Mouse (Mus musculus) intestine, embryonic 16.5 days (tissue): ENCODE measurements around the gene Immt. TPM values are rescaled to one million over a fixed set of nuclear protein-coding genes. Genes with fewer than 3 reads are reported as not detected.
"Not testable (repeated sequence)": the region's sequence is repeated elsewhere in the genome, so short reads cannot be mapped to it uniquely, and the experiment has no call there.

ENCODE experiments used
- ATAC-seq: fragments of 200-750 bp; cut with Nextera tagmentation; 2 replicates; pipeline ENCODE4 v1.8.0; 2017; ENCODE audit warnings: moderate TSS enrichment, moderate library complexity
- H3K27ac ChIP-seq: fragments of 300-500 bp; sonication (generic); 2 replicates; pipeline ENCODE4 v1.5.1; 2014; ENCODE audit warnings: mild to moderate bottlenecking, low read length
- H3K27me3 ChIP-seq: fragments of 300-500 bp; sonication (generic); replicated peaks from 2 replicates; pipeline ENCODE4 v1.6.1; 2014; ENCODE audit warnings: low read length, control low read depth, mixed read lengths; ENCODE audit not compliant: control insufficient read depth, insufficient read depth
- H3K36me3 ChIP-seq: fragments of 300-500 bp; sonication (generic); 2 replicates; pipeline ENCODE4 v1.6.1; 2014; ENCODE audit warnings: low read length, control low read depth; ENCODE audit not compliant: control insufficient read depth, insufficient read depth
- H3K4me1 ChIP-seq: fragments of 300-500 bp; sonication (generic); 2 replicates; pipeline ENCODE4 v1.6.1; 2014; ENCODE audit warnings: low read length, control low read depth, mixed read lengths; ENCODE audit not compliant: control insufficient read depth, insufficient read depth
- H3K4me2 ChIP-seq: fragments of 300-500 bp; sonication (generic); 2 replicates; pipeline ENCODE4 v1.6.1; 2014; ENCODE audit warnings: low read depth, low read length, control low read depth
- H3K4me3 ChIP-seq: fragments of 300-500 bp; sonication (generic); 2 replicates; pipeline ENCODE4 v1.5.1; 2014; ENCODE audit warnings: mild to moderate bottlenecking, low read length
- H3K9ac ChIP-seq: fragments of 300-500 bp; sonication (generic); 2 replicates; pipeline ENCODE4 v1.6.1; 2014; ENCODE audit warnings: low read depth, low read length
- H3K9me3 ChIP-seq: fragments of 300-500 bp; sonication (generic); 2 replicates; pipeline ENCODE4 v1.6.1; 2016; ENCODE audit warnings: low read length, control low read depth; ENCODE audit not compliant: control insufficient read depth
- WGBS: fragments of 180-500 bp; shearing (Covaris S2); extraction: QIAGEN DNeasy Blood & Tissue Kit; methylation state at CpG from one replicate; pipeline ENCODE4 v1.1.7; 2014; 5-methylcytosine and 5-hydroxymethylcytosine counted together
- polyA plus RNA-seq: library from polyadenylated mRNA; unstranded; fragments of >200 nt; fragmentation: Nextera tagmentation; extraction: Ambion mirVana; gene quantifications from 2 replicates; pipeline ENCODE4 v1.2.1, GENCODE M21; 2015

Immt gene
- polyA plus RNA-seq, 1 experiment from 2014 or later, result 268 TPM

GRCm38 (mm10) chr6:71893263-71893662 is 62.1 kb downstream of the Immt start:
- Histone ChIP-seq H3K4me2 (no peak overlapping the region), H3K4me3 (no peak overlapping the region), H3K36me3 (peaks cover 14% of the 10 kb centered on the region), H3K27ac (no peak overlapping the region), H3K9ac (no peak overlapping the region), H3K4me1 (no peaks in the 10 kb centered on the region), H3K9me3 (no peaks in the 10 kb centered on the region), H3K27me3 (no peaks in the 10 kb centered on the region)
- no peak for ATAC-seq
- 92% methylated on average over 4 of the region's 4 CpGs for WGBS

GRCm38 (mm10) chr6:71907702-71908235 is 76.6 kb downstream of the Immt start:
- Histone ChIP-seq H3K4me2 (peak overlapping the region; percentile 78), H3K9me3 (no peaks in the 10 kb centered on the region), H3K27me3 (no peaks in the 10 kb centered on the region), H3K27ac (no peak overlapping the region), H3K4me3 (peak overlapping the region; percentile 75), H3K36me3 (peaks cover 8% of the 10 kb centered on the region), H3K4me1 (peaks cover 11% of the 10 kb centered on the region), H3K9ac (peak overlapping the region; percentile 75)
- no peak for ATAC-seq
- 3% methylated on average over 4 of the region's 4 CpGs for WGBS

- Histone ChIP-seq H3K36me3 (peaks cover 8% of the 10 kb centered on the region), H3K27me3 (no peaks in the 10 kb centered on the region), H3K27ac (peak within 1 kb of the TSS; percentile 29), H3K4me2 (peak within 1 kb of the TSS; percentile 78), H3K4me3 (peak within 1 kb of the TSS; percentile 75), H3K4me1 (peaks cover 11% of the 10 kb centered on the region), H3K9me3 (no peaks in the 10 kb centered on the region), H3K9ac (peak within 1 kb of the TSS; percentile 75)
- peak; percentile 90 for ATAC-seq
- WGBS, result under 1% methylated on average over 58 of the region's 58 CpGs
Measured at GRCm38 (mm10) chr6:71908481-71909381, 77.6 kb downstream of the Immt start, which contains the start of the genes Ptcd3 and Polr1a. TSS of gene Ptcd3 (minus strand) at chr6:71908750. TSS of gene Polr1a (plus strand) at chr6:71909053.

GRCm38 (mm10) chr6:71909384-71909783 is 78.3 kb downstream of the Immt start:
- Histone ChIP-seq H3K4me2 (peak overlapping the region; percentile 54), H3K27ac (no peak overlapping the region; the same call in 1 of the 2 replicates), H3K27me3 (no peaks in the 10 kb centered on the region), H3K36me3 (peaks cover 8% of the 10 kb centered on the region; the same call in 1 of the 2 replicates), H3K9me3 (no peaks in the 10 kb centered on the region), H3K4me3 (peak overlapping the region; percentile 75), H3K4me1 (peaks cover 11% of the 10 kb centered on the region), H3K9ac (peak overlapping the region; percentile 75)
- peak; percentile 12 for ATAC-seq
- 18% methylated on average over 10 of the region's 10 CpGs for WGBS

GRCm38 (mm10) chr6:71909840-71910239 is 78.7 kb downstream of the Immt start:
- Histone ChIP-seq H3K4me2 (peak overlapping the region; percentile 54), H3K27ac (no peak overlapping the region), H3K9ac (no peak overlapping the region), H3K9me3 (no peaks in the 10 kb centered on the region), H3K36me3 (peaks cover 8% of the 10 kb centered on the region; the same call in 1 of the 2 replicates), H3K4me3 (peak overlapping the region; percentile 75), H3K27me3 (no peaks in the 10 kb centered on the region), H3K4me1 (peaks cover 11% of the 10 kb centered on the region)
- ATAC-seq, result no peak
- WGBS, result 65% methylated on average over 6 of the region's 6 CpGs

- Histone ChIP-seq H3K27ac (no peak overlapping the region), H3K9ac (no peak overlapping the region), H3K4me3 (no peak overlapping the region), H3K4me1 (peaks cover 11% of the 10 kb centered on the region), H3K27me3 (no peaks in the 10 kb centered on the region), H3K36me3 (peaks cover 4% of the 10 kb centered on the region; the same call in 1 of the 2 replicates), H3K9me3 (no peaks in the 10 kb centered on the region), H3K4me2 (no peak overlapping the region)
- no peak for ATAC-seq
- 64% methylated on average over 5 of the region's 5 CpGs for WGBS
Measured at GRCm38 (mm10) chr6:71911686-71912450, 80.7 kb downstream of the Immt start.

- H3K9ac ChIP-seq, result no peak overlapping the region
Measured at GRCm38 (mm10) chr6:71920752-71921151, 89.6 kb downstream of the Immt start.

GRCm38 (mm10) chr6:71925233-71925632 is 94.1 kb downstream of the Immt start:
- not testable (repeated sequence) for H3K9ac ChIP-seq, H3K27ac ChIP-seq, H3K36me3 ChIP-seq, H3K4me3 ChIP-seq, ATAC-seq, H3K4me1 ChIP-seq, H3K4me2 ChIP-seq, H3K9me3 ChIP-seq, H3K27me3 ChIP-seq
- 87% methylated on average over 5 of the region's 5 CpGs for WGBS

More at GRCm38 (mm10) chr6:71920752-71921151, 89.6 kb downstream of the Immt start:
- Histone ChIP-seq H3K27me3 (no peaks in the 10 kb centered on the region), H3K27ac (no peak overlapping the region), H3K4me3 (no peak overlapping the region), H3K4me2 (no peak overlapping the region), H3K4me1 (no peaks in the 10 kb centered on the region), H3K9me3 (no peaks in the 10 kb centered on the region), H3K36me3 (peaks cover 8% of the 10 kb centered on the region)
- no peak for ATAC-seq
- 94% methylated on average over 7 of the region's 7 CpGs for WGBS
